Mouse (Mus musculus): ENCODE data around the gene Gtf2a1l. TPM values are rescaled to one million over a fixed set of nuclear protein-coding genes. Genes with fewer than 3 reads are reported as not detected.

The Gtf2a1l gene
- polyA plus RNA-seq, 1 experiment from 2014 or later = 0.49 TPM

GRCm38 (mm10) chr17:88628676-88629380, 39.6 kb upstream of the Gtf2a1l start:
- peak; percentile 37 for ATAC-seq
- H3K4me1 ChIP-seq (ENCODE audit: control insufficient read depth, insufficient read depth, low read length) = peaks cover 14% of the 10 kb centered on the region; the same call in 1 of the 2 replicates
- no peaks in the 10 kb centered on the region for H3K9me3 ChIP-seq (replicated peaks; ENCODE audit: control insufficient read depth, low read length, poor library complexity, severe bottlenecking)
- H3K27me3 ChIP-seq (ENCODE audit: control insufficient read depth, insufficient read depth, low read depth, low read length) = no peaks in the 10 kb centered on the region
- no peak overlapping the region for H3K9ac ChIP-seq (ENCODE audit: low read depth, low read length)
- H3K4me3 ChIP-seq (ENCODE audit: low read depth, low read length) = no peak overlapping the region
- no peaks in the 10 kb centered on the region for H3K36me3 ChIP-seq (ENCODE audit: control insufficient read depth, insufficient read depth, low read length)
- H3K4me2 ChIP-seq (ENCODE audit: low read length) = no peak overlapping the region
- 54% methylated on average over 10 of the region's 10 CpGs for WGBS
- H3K27ac ChIP-seq (ENCODE audit: low read length) = peak overlapping the region; percentile 58

- peak; percentile 56 for ATAC-seq
- no peak overlapping the region for H3K4me2 ChIP-seq (ENCODE audit: low read length)
- H3K27ac ChIP-seq (ENCODE audit: low read length) = peak overlapping the region; percentile 58
- peaks cover 14% of the 10 kb centered on the region; the same call in 1 of the 2 replicates for H3K4me1 ChIP-seq (ENCODE audit: control insufficient read depth, insufficient read depth, low read length)
- no peak overlapping the region for H3K4me3 ChIP-seq (ENCODE audit: low read depth, low read length)
- no peaks in the 10 kb centered on the region for H3K9me3 ChIP-seq (replicated peaks; ENCODE audit: control insufficient read depth, low read length, poor library complexity, severe bottlenecking)
- WGBS = 23% methylated on average over 4 of the region's 4 CpGs
- no peaks in the 10 kb centered on the region for H3K27me3 ChIP-seq (ENCODE audit: control insufficient read depth, insufficient read depth, low read depth, low read length)
- no peaks in the 10 kb centered on the region for H3K36me3 ChIP-seq (ENCODE audit: control insufficient read depth, insufficient read depth, low read length)
- H3K9ac ChIP-seq (ENCODE audit: low read depth, low read length) = no peak overlapping the region
These were observed 39.1 kb upstream of the Gtf2a1l start for GRCm38 (mm10) chr17:88629381-88629759.

- H3K36me3 ChIP-seq (ENCODE audit: control insufficient read depth, insufficient read depth, low read length) = no peaks in the 10 kb centered on the region
- H3K27me3 ChIP-seq (ENCODE audit: control insufficient read depth, insufficient read depth, low read depth, low read length) = no peaks in the 10 kb centered on the region
- peak overlapping the region; percentile 58 for H3K27ac ChIP-seq (ENCODE audit: low read length)
- peaks cover 14% of the 10 kb centered on the region; the same call in 1 of the 2 replicates for H3K4me1 ChIP-seq (ENCODE audit: control insufficient read depth, insufficient read depth, low read length)
- no peak overlapping the region for H3K4me3 ChIP-seq (ENCODE audit: low read depth, low read length)
- WGBS = 12% methylated on average over 11 of the region's 11 CpGs
- H3K9ac ChIP-seq (ENCODE audit: low read depth, low read length) = no peak overlapping the region
- no peaks in the 10 kb centered on the region for H3K9me3 ChIP-seq (replicated peaks; ENCODE audit: control insufficient read depth, low read length, poor library complexity, severe bottlenecking)
- no peak overlapping the region for H3K4me2 ChIP-seq (ENCODE audit: low read length)
- ATAC-seq = peak; percentile 81
These were observed 38.4 kb upstream of the Gtf2a1l start for GRCm38 (mm10) chr17:88629931-88630553.

GRCm38 (mm10) chr17:88630554-88630948, 37.9 kb upstream of the Gtf2a1l start:
- no peaks in the 10 kb centered on the region for H3K36me3 ChIP-seq (ENCODE audit: control insufficient read depth, insufficient read depth, low read length)
- no peak overlapping the region for H3K4me2 ChIP-seq (ENCODE audit: low read length)
- H3K4me1 ChIP-seq (ENCODE audit: control insufficient read depth, insufficient read depth, low read length) = peaks cover 14% of the 10 kb centered on the region; the same call in 1 of the 2 replicates
- no peak for ATAC-seq
- no peaks in the 10 kb centered on the region for H3K27me3 ChIP-seq (ENCODE audit: control insufficient read depth, insufficient read depth, low read depth, low read length)
- H3K27ac ChIP-seq (ENCODE audit: low read length) = peak overlapping the region; percentile 58
- H3K9me3 ChIP-seq (replicated peaks; ENCODE audit: control insufficient read depth, low read length, poor library complexity, severe bottlenecking) = no peaks in the 10 kb centered on the region
- no peak overlapping the region for H3K9ac ChIP-seq (ENCODE audit: low read depth, low read length)
- WGBS = 67% methylated on average over 3 of the region's 3 CpGs
- H3K4me3 ChIP-seq (ENCODE audit: low read depth, low read length) = no peak overlapping the region

GRCm38 (mm10) chr17:88632631-88633030, 35.8 kb upstream of the Gtf2a1l start:
- WGBS = 86% methylated on average over 3 of the region's 3 CpGs
- Histone ChIP-seq H3K4me1 (ENCODE audit: control insufficient read depth, insufficient read depth, low read length) (peaks cover 14% of the 10 kb centered on the region; the same call in 1 of the 2 replicates), H3K27me3 (ENCODE audit: control insufficient read depth, insufficient read depth, low read depth, low read length) (no peaks in the 10 kb centered on the region), H3K36me3 (ENCODE audit: control insufficient read depth, insufficient read depth, low read length) (no peaks in the 10 kb centered on the region), H3K9me3 (replicated peaks; ENCODE audit: control insufficient read depth, low read length, poor library complexity, severe bottlenecking) (no peaks in the 10 kb centered on the region), H3K27ac (ENCODE audit: low read length) (no peak overlapping the region), H3K4me3 (ENCODE audit: low read depth, low read length) (no peak overlapping the region), H3K4me2 (ENCODE audit: low read length) (no peak overlapping the region), H3K9ac (ENCODE audit: low read depth, low read length) (no peak overlapping the region)
- no peak for ATAC-seq

- no peak overlapping the region for H3K27ac ChIP-seq (ENCODE audit: low read length)
- H3K36me3 ChIP-seq (ENCODE audit: control insufficient read depth, insufficient read depth, low read length) = no peaks in the 10 kb centered on the region
- 83% methylated on average over 14 of the region's 14 CpGs for WGBS
- H3K27me3 ChIP-seq (ENCODE audit: control insufficient read depth, insufficient read depth, low read depth, low read length) = no peaks in the 10 kb centered on the region
- H3K9me3 ChIP-seq (replicated peaks; ENCODE audit: control insufficient read depth, low read length, poor library complexity, severe bottlenecking) = no peaks in the 10 kb centered on the region
- no peak overlapping the region for H3K4me3 ChIP-seq (ENCODE audit: low read depth, low read length)
- no peak for ATAC-seq
- no peak overlapping the region for H3K4me2 ChIP-seq (ENCODE audit: low read length)
- no peak overlapping the region for H3K9ac ChIP-seq (ENCODE audit: low read depth, low read length)
- no peaks in the 10 kb centered on the region for H3K4me1 ChIP-seq (ENCODE audit: control insufficient read depth, insufficient read depth, low read length)
These were observed 32.4 kb upstream of the Gtf2a1l start for GRCm38 (mm10) chr17:88636076-88636475.

- H3K9me3 ChIP-seq (replicated peaks; ENCODE audit: control insufficient read depth, low read length, poor library complexity, severe bottlenecking) = no peaks in the 10 kb centered on the region
- H3K4me2 ChIP-seq (ENCODE audit: low read length) = no peak overlapping the region
- no peaks in the 10 kb centered on the region for H3K4me1 ChIP-seq (ENCODE audit: control insufficient read depth, insufficient read depth, low read length)
- H3K4me3 ChIP-seq (ENCODE audit: low read depth, low read length) = no peak overlapping the region
- no peak overlapping the region for H3K9ac ChIP-seq (ENCODE audit: low read depth, low read length)
- no peak overlapping the region for H3K27ac ChIP-seq (ENCODE audit: low read length)
- H3K27me3 ChIP-seq (ENCODE audit: control insufficient read depth, insufficient read depth, low read depth, low read length) = no peaks in the 10 kb centered on the region
- no peak for ATAC-seq
- WGBS = 50% methylated on average over 12 of the region's 12 CpGs
- no peaks in the 10 kb centered on the region for H3K36me3 ChIP-seq (ENCODE audit: control insufficient read depth, insufficient read depth, low read length)
These were observed 31.9 kb upstream of the Gtf2a1l start for GRCm38 (mm10) chr17:88636587-88636986.

GRCm38 (mm10) chr17:88641012-88641411, 27.4 kb upstream of the Gtf2a1l start:
- 28% methylated on average over 6 of the region's 6 CpGs for WGBS
- Histone ChIP-seq H3K27me3 (ENCODE audit: control insufficient read depth, insufficient read depth, low read depth, low read length) (no peaks in the 10 kb centered on the region), H3K4me2 (ENCODE audit: low read length) (no peak overlapping the region), H3K9me3 (replicated peaks; ENCODE audit: control insufficient read depth, low read length, poor library complexity, severe bottlenecking) (no peaks in the 10 kb centered on the region), H3K4me1 (ENCODE audit: control insufficient read depth, insufficient read depth, low read length) (no peaks in the 10 kb centered on the region), H3K4me3 (ENCODE audit: low read depth, low read length) (no peak overlapping the region), H3K36me3 (ENCODE audit: control insufficient read depth, insufficient read depth, low read length) (no peaks in the 10 kb centered on the region), H3K9ac (ENCODE audit: low read depth, low read length) (no peak overlapping the region), H3K27ac (ENCODE audit: low read length) (no peak overlapping the region)
- no peak for ATAC-seq

GRCm38 (mm10) chr17:88641836-88642235, 26.6 kb upstream of the Gtf2a1l start:
- no peak overlapping the region for H3K4me3 ChIP-seq (ENCODE audit: low read depth, low read length)
- H3K27ac ChIP-seq (ENCODE audit: low read length) = no peak overlapping the region
- no peaks in the 10 kb centered on the region for H3K36me3 ChIP-seq (ENCODE audit: control insufficient read depth, insufficient read depth, low read length)
- no peak overlapping the region for H3K9ac ChIP-seq (ENCODE audit: low read depth, low read length)
- no peak for ATAC-seq
- H3K4me2 ChIP-seq (ENCODE audit: low read length) = no peak overlapping the region
- H3K4me1 ChIP-seq (ENCODE audit: control insufficient read depth, insufficient read depth, low read length) = no peaks in the 10 kb centered on the region
- WGBS = 94% methylated on average over 8 of the region's 8 CpGs
- H3K27me3 ChIP-seq (ENCODE audit: control insufficient read depth, insufficient read depth, low read depth, low read length) = no peaks in the 10 kb centered on the region
- no peaks in the 10 kb centered on the region for H3K9me3 ChIP-seq (replicated peaks; ENCODE audit: control insufficient read depth, low read length, poor library complexity, severe bottlenecking)

All from midbrain, embryonic 16.5 days (tissue).